Mouse (Mus musculus): Measurements from ENCODE around the gene Bpifb5.

DNA sequence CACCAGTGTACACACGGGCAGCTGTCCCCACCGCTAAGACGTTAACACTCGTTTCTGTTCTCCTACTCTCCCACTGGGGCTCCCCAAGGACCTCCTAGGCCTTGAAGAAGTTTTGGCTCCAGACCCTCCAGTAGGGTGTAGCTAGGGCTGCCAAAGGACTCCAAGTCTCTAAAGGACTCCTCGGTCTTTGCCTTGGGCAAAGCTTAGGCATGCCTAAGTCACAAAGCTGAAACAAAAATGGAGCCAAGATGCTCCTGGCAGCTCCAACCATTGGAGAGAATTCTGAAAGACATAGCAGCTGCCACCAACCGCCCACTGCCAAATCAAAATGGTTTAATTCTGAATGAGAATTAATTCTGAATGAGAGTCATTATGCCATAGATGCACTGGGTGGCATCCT is 9.9 kb downstream of the Bpifb5 start:
- TF ChIP-seq CTCF (IDR thresholded peaks at IDR 0.05; ENCODE audit: low read depth, low read length) (no peak), GATA1 (IDR thresholded peaks at IDR 0.05; ENCODE audit: borderline replicate concordance, low read length) (no peak), TAL1 (conservative IDR thresholded peaks at IDR 0.05; ENCODE audit: low read depth, low read length) (no peak)
